Mouse (Mus musculus) bone marrow, adult 2 months (tissue): ENCODE results near the gene Ttll6.

Experiments
- CTCF ChIP-seq: fragments of 200-500 bp; IDR thresholded peaks from 2 replicates; pipeline ENCODE4 v1.5.1; 2011; ENCODE audit warnings: low read length, control low read depth; ENCODE audit not compliant: control insufficient read depth, insufficient read depth
- POLR2A ChIP-seq: fragments of 200-500 bp; IDR thresholded peaks from 2 replicates; pipeline ENCODE4 v1.6.1; 2011; ENCODE audit warnings: low read depth, mild to moderate bottlenecking, control low read depth, low read length, borderline replicate concordance; ENCODE audit not compliant: control insufficient read depth

- peak; percentile 52 for TF ChIP-seq CTCF
- TF ChIP-seq POLR2A, result no peak
These were observed 12.2 kb downstream of the Ttll6 start for GRCm38 (mm10) chr11:96145622-96146270.
